Mouse (Mus musculus) CD8-positive naive resting alpha-beta T cell, adult 57 days (primary cell): ENCODE data around the gene Spns3. TPM values are rescaled to one million over a fixed set of nuclear protein-coding genes. Genes with fewer than 3 reads are reported as not detected.

Experiments used
- total RNA-seq: library from RNA; stranded (reverse); gene quantifications from one replicate; pipeline ENCODE4 v1.2.4, GENCODE M21; 2023

Gene Spns3
- total RNA-seq: 3.0 TPM

DNA sequence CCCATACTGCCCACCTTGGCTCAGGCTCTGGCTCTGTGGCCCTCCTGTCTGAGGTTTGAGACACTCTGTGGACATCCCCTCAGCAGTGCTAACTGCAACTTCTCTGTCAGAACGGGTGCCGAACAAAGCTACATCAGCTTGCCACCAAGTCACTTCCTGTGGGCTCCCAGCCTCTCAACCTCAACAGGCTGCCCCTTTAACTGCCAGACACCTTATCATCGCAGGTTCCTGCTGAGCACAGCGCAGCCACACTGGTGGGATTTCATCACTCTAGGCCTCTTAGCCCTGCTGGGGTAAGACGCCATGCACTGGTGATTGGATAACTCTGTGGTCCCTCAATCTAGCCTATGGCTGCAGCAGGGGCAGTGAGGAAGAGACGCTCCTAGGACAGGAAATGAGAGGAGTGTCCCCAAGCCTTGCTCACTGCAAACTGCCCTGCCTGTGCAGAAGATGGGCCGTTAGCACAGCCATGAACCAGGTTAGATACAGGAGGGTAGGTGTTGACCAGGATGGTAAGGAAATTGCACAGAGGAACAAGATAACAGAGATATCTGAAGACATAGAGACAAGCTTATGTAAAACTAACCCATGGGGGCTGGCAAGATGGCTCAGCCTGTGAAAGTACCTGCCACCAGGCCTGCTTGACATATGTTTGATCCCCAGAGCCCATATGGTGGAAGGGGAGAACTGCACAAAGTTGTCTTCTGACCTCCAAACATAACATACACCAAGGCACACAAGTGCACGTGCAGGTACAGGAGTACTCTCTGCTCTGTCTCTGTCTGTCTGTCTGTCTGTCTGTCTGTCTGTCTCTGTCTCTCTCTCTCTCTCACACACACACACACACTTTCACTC lies at the start of gene Spns3:
Spns3 (minus strand) TSS at position 373 of the 855 bp plus-strand sequence.

GRCm38 (mm10) chr11:72489881-72490301 lies 60.4 kb downstream of the Spns3 start, which contains the start of gene Spns2:
Spns2 (minus strand) TSS chr11:72489904.

Other genes with a start within 250 kb of the Spns3 start
- 52.1 TPM for gene Xaf1, start 248.9 kb downstream of the Spns3 start, total RNA-seq
- 0.31 TPM for gene Fbxo39, start 236.1 kb downstream of the Spns3 start, total RNA-seq
- gene Tekt1, start 188.1 kb downstream of the Spns3 start, total RNA-seq: not detected
- 0.24 TPM for gene Smtnl2, start 138.8 kb downstream of the Spns3 start, total RNA-seq
- not detected for gene Ggt6, start 115.0 kb downstream of the Spns3 start, total RNA-seq
- 168 TPM for gene Mybbp1a, start 109.2 kb downstream of the Spns3 start, total RNA-seq
- gene Spns2, start 60.6 kb downstream of the Spns3 start, total RNA-seq: 2.9 TPM
- 34.3 TPM for gene Ube2g1, start 56.8 kb upstream of the Spns3 start, total RNA-seq
- 60.3 TPM for gene Ankfy1, start 139.5 kb upstream of the Spns3 start, total RNA-seq
- gene Cyb5d2, start 245.6 kb upstream of the Spns3 start, total RNA-seq: 3.7 TPM
- 87.4 TPM for gene Zzef1, start 245.7 kb upstream of the Spns3 start, total RNA-seq